Mouse (Mus musculus): ENCODE data around the gene C1rl.
"Not testable (repeated sequence)": the region's sequence is repeated elsewhere in the genome, so short reads cannot be mapped to it uniquely, and the experiment has no call there.

DNA sequence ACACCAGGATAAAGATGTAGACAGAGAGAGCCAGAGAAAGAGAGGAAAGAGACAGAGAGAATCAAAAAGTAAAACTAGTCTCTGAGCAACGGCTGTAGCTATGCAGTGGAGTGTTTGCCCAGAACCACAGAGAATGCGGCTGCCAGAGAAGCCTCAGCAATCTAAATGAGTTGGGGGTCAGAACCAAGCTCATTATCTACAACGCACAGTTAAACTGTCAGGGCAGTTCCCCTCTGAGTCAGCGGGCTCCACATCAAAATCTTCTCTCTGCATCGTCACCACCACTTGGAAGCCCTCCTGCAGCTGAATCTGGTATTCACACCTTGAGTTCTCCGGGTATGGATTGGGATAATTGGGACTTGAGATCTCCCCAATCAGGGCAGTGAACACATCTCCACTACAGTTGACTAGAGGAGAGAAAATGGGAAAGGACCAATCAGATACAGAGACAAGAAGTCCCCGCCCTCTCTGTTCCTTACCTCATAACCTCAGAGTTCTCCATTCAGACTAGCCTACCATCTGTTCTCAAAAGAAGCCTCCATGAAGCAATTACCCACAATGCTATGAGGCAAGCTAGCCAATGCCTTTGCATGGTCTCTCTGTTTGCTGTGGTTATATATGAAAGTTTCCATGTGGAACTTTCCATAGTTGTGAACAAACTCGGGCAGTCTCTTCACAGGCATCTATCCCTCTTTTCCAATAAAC lies 43.4 kb downstream of the C1rl start:
- TF ChIP-seq CTCF (IDR thresholded peaks at IDR 0.05; ENCODE audit: low read depth); EP300 (optimal IDR thresholded peaks at IDR 0.05): not testable (repeated sequence)
